Mouse (Mus musculus) myocyte (in vitro differentiated cells): ENCODE measurements around the gene Krt16. TPM values are rescaled to one million over a fixed set of nuclear protein-coding genes. Genes with fewer than 3 reads are reported as not detected.

ENCODE experiments used
- H3K27me3 ChIP-seq: one replicate; pipeline ENCODE4 v1.6.1; 2011; ENCODE audit not compliant: control insufficient read depth, insufficient read depth, insufficient read length
- H3K36me3 ChIP-seq: one replicate; pipeline ENCODE4 v1.6.1; 2011; ENCODE audit not compliant: control insufficient read depth, insufficient read depth
- H3K4me2 ChIP-seq: one replicate; pipeline ENCODE4 v1.6.1; 2011; ENCODE audit warnings: low read depth, control low read depth
- H3K4me3 ChIP-seq: one replicate; pipeline ENCODE4 v1.5.1; 2011; ENCODE audit warnings: mild to moderate bottlenecking, control low read depth, moderate library complexity
- H3K79me2 ChIP-seq: one replicate; pipeline ENCODE4 v1.6.1; 2011; ENCODE audit not compliant: control insufficient read depth, insufficient read depth
- H3ac ChIP-seq: one replicate; pipeline ENCODE4 v1.6.1; 2011; ENCODE audit not compliant: control insufficient read depth, insufficient read length
- CEBPB ChIP-seq: IDR thresholded peaks from 2 replicates; pipeline ENCODE4 v1.6.1; 2011; ENCODE audit warnings: mild to moderate bottlenecking, moderate library complexity; ENCODE audit not compliant: poor library complexity, insufficient read depth, severe bottlenecking
- E2F4 ChIP-seq: IDR thresholded peaks from one replicate; pipeline ENCODE4 v1.6.1; 2011; ENCODE audit warnings: mild to moderate bottlenecking, control low read depth, moderate library complexity; ENCODE audit not compliant: insufficient read depth
- MAX ChIP-seq: IDR thresholded peaks from one replicate; pipeline ENCODE4 v1.6.1; 2011; ENCODE audit warnings: low read depth, mild to moderate bottlenecking, control low read depth
- MYOD1 ChIP-seq, 3 experiments: IDR thresholded peaks; one replicate each; pipeline ENCODE4 v1.6.1; 2011; ENCODE audit warnings: control low read depth in 2 of 3, low read depth in 2 of 3, mild to moderate bottlenecking in 2 of 3, moderate library complexity in 1 of 3; ENCODE audit not compliant: insufficient read length in 2 of 3, control insufficient read depth in 1 of 3
- MYOG ChIP-seq, 3 experiments: IDR thresholded peaks; one replicate each; pipeline ENCODE4 v1.6.1; 2011; ENCODE audit warnings: control low read depth in 2 of 3, low read depth in 2 of 3, mild to moderate bottlenecking in 2 of 3; ENCODE audit not compliant: insufficient read length in 2 of 3, control insufficient read depth in 1 of 3, insufficient read depth in 1 of 3
- POLR2A ChIP-seq: IDR thresholded peaks from one replicate; pipeline ENCODE4 v1.6.1; 2011; ENCODE audit warnings: low read depth, mild to moderate bottlenecking, control low read depth, moderate library complexity; ENCODE audit not compliant: insufficient read length
- POLR2AphosphoS2 ChIP-seq: IDR thresholded peaks from one replicate; pipeline ENCODE4 v1.6.1; 2011; ENCODE audit warnings: low read depth, control low read depth; ENCODE audit not compliant: insufficient read length
- REST ChIP-seq: IDR thresholded peaks from one replicate; pipeline ENCODE4 v1.6.1; 2011; ENCODE audit warnings: mild to moderate bottlenecking, control low read depth, moderate library complexity; ENCODE audit not compliant: insufficient read depth, insufficient read length
- SRF ChIP-seq: IDR thresholded peaks from one replicate; pipeline ENCODE4 v1.6.1; 2011; ENCODE audit warnings: low read depth; ENCODE audit not compliant: control insufficient read depth, insufficient read length
- TCF12 ChIP-seq: IDR thresholded peaks from one replicate; pipeline ENCODE4 v1.6.1; 2011; ENCODE audit warnings: mild to moderate bottlenecking, control low read depth; ENCODE audit not compliant: poor library complexity, insufficient read depth, severe bottlenecking
- TCF3 ChIP-seq: IDR thresholded peaks from one replicate; pipeline ENCODE4 v1.6.1; 2011; ENCODE audit warnings: low read depth, control low read depth; ENCODE audit not compliant: insufficient read length
- USF1 ChIP-seq: IDR thresholded peaks from one replicate; pipeline ENCODE4 v1.6.1; 2011; ENCODE audit warnings: low read depth, mild to moderate bottlenecking, control low read depth, moderate library complexity
- polyA plus RNA-seq: library from polyadenylated mRNA; unstranded; fragments of >200 nt; fragmentation: generic; extraction: Trizol; gene quantifications from one replicate; pipeline ENCODE4 v1.2.1, GENCODE M21; 2012; ENCODE audit warnings: missing spikeins

Gene Krt16
- polyA plus RNA-seq, 1 experiment, result 0.10 TPM

DNA sequence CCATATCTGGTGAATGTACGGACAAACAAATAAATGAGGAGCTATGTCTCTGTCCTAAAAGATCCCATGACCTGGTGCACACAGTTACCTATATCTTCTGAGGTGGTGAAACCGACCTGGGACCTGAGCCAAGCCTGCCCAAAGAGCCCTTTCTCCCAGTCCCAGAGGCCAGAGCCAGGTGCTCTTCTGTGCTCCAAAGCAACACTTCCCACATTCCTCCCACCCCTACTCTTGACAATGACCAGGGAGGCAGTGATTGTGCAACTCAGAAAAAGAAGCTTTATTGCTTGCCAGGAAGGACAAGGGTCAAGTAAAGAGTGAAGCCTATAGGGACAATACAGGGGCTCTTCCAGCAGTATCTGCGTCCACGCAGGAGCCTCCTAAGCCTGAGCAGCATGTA, 45.8 kb downstream of the Krt16 start:
- Histone ChIP-seq H3K27me3 (no peaks in the 10 kb centered on the region), H3K79me2 (no peaks in the 10 kb centered on the region), H3K36me3 (no peaks in the 10 kb centered on the region), H3K4me3 (no peak overlapping the region), H3K4me2 (no peak overlapping the region), H3ac (no peak overlapping the region)
- no peak for TF ChIP-seq TCF3

DNA sequence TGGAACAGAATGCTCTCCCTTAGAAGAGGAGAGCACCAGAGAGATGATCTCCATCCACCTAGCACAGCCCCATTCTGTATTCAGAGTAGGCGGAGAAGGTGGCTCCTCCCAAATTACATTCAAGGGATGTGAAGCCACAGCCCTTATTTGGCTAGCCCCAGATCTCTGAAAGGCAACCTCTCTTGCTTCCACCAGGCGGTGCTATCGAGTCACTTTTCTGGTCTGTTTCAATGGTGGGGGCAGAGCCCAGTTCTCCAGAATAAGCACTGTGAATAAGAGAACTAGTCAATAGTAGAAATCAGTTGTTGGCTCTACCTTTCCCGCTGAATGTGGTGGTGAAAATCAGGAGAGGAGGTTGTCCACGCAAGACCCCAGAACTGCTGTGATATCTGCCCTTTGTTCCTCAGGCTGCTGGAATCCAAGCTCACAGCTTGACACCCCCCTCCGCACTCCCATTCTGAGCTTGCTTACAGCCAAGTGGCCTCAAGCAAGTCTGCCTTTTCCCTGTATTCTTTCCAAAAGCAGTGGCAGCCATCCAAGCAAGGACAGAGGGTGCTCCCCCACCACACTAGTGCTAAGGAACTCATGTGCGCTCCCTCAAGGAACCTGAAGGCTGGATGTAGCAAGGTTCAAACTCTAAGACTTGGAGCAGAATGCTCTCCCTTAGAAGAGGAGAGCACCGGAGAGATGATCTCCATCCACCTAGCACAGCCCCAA, 48.4 kb downstream of the Krt16 start:
- TF ChIP-seq TCF12 (no peak), TCF3 (no peak), REST (no peak), E2F4 (no peak), MYOD1 (IDR thresholded peaks at IDR 0.05; ENCODE audit: control insufficient read depth in 1 of 3, insufficient read length in 2 of 3, low read depth in 2 of 3) (no peak), SRF (no peak), CEBPB (no peak), MYOG (IDR thresholded peaks at IDR 0.05; ENCODE audit: control insufficient read depth in 1 of 3, insufficient read depth in 1 of 3, insufficient read length in 2 of 3, low read depth in 2 of 3) (no peak), POLR2A (no peak), USF1 (no peak)
- Histone ChIP-seq H3K79me2 (no peaks in the 10 kb centered on the region), H3K4me2 (no peak overlapping the region), H3K36me3 (no peaks in the 10 kb centered on the region), H3K4me3 (no peak overlapping the region), H3ac (no peak overlapping the region), H3K27me3 (no peaks in the 10 kb centered on the region)

DNA sequence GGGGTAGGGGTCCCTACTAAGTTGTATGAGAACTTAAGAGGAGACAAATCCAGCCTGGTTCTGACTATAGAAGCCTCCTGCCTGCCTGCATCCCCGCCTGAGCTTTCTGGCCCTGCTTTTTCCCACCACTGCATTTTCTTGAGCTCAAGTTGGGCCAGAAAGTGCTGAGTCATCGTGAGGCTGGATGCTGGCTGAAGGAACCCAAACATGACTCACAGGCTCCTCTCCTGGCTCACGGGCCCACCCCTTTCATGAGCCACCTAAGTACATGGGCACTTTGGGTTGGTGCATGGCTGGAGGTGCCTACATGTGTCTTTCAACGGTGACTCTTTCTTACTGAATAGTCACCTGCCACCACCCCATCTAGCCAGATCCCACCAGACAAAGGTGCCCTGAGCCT, 50.0 kb downstream of the Krt16 start:
- no peak overlapping the region for H3K4me3 ChIP-seq
- H3K27me3 ChIP-seq, result no peaks in the 10 kb centered on the region
- no peak overlapping the region for H3K4me2 ChIP-seq
- H3K36me3 ChIP-seq, result no peaks in the 10 kb centered on the region
- H3ac ChIP-seq, result no peak overlapping the region
- TF ChIP-seq POLR2AphosphoS2, result no peak
- TF ChIP-seq E2F4, result no peak
- TF ChIP-seq MAX, result no peak
- no peak for TF ChIP-seq SRF
- TF ChIP-seq MYOD1 (IDR thresholded peaks at IDR 0.05; ENCODE audit: control insufficient read depth in 1 of 3, insufficient read length in 2 of 3, low read depth in 2 of 3), result no peak
- TF ChIP-seq POLR2A, result no peak
- TF ChIP-seq REST, result no peak
- no peak for TF ChIP-seq USF1
- no peak for TF ChIP-seq MYOG (IDR thresholded peaks at IDR 0.05; ENCODE audit: control insufficient read depth in 1 of 3, insufficient read depth in 1 of 3, insufficient read length in 2 of 3, low read depth in 2 of 3)
- TF ChIP-seq TCF3, result no peak
- TF ChIP-seq TCF12, result no peak
- TF ChIP-seq CEBPB, result no peak
- no peaks in the 10 kb centered on the region for H3K79me2 ChIP-seq

Other genes with a start within 250 kb of the Krt16 start
- gene Krt33a, start 232.7 kb downstream of the Krt16 start, polyA plus RNA-seq, result not detected
- gene Krt33b, start 219.0 kb downstream of the Krt16 start, polyA plus RNA-seq, result 0.06 TPM
- not detected for gene Krt34, start 207.3 kb downstream of the Krt16 start, polyA plus RNA-seq
- gene Krt31, start 198.4 kb downstream of the Krt16 start, polyA plus RNA-seq, result 0.89 TPM
- gene Krt32, start 160.7 kb downstream of the Krt16 start, polyA plus RNA-seq, result not detected
- not detected for gene Krt35, start 152.7 kb downstream of the Krt16 start, polyA plus RNA-seq
- gene Krt36, start 143.3 kb downstream of the Krt16 start, polyA plus RNA-seq, result not detected
- 2.9 TPM for gene Krt13, start 127.3 kb downstream of the Krt16 start, polyA plus RNA-seq
- 0.02 TPM for gene Krt15, start 113.0 kb downstream of the Krt16 start, polyA plus RNA-seq
- gene Krt19, start 100.2 kb downstream of the Krt16 start, polyA plus RNA-seq, result 0.85 TPM
- not detected for gene Krt9, start 55.7 kb downstream of the Krt16 start, polyA plus RNA-seq
- gene Krt14, start 41.4 kb downstream of the Krt16 start, polyA plus RNA-seq, result 9.9 TPM
- gene Krt17, start 12.1 kb upstream of the Krt16 start, polyA plus RNA-seq, result not detected
- not detected for gene Krt42, start 21.0 kb upstream of the Krt16 start, polyA plus RNA-seq
- 1,731 TPM for gene Eif1, start 71.0 kb upstream of the Krt16 start, polyA plus RNA-seq
- not detected for gene Gast, start 85.5 kb upstream of the Krt16 start, polyA plus RNA-seq
- 1.0 TPM for gene Hap1, start 107.2 kb upstream of the Krt16 start, polyA plus RNA-seq
- gene Jup, start 148.9 kb upstream of the Krt16 start, polyA plus RNA-seq, result 161 TPM
- gene P3h4, start 165.9 kb upstream of the Krt16 start, polyA plus RNA-seq, result 115 TPM
- 162 TPM for gene Fkbp10, start 166.8 kb upstream of the Krt16 start, polyA plus RNA-seq
- 47.6 TPM for gene Nt5c3b, start 192.9 kb upstream of the Krt16 start, polyA plus RNA-seq
- gene Klhl10, start 193.0 kb upstream of the Krt16 start, polyA plus RNA-seq, result 0.20 TPM
- gene Klhl11, start 223.8 kb upstream of the Krt16 start, polyA plus RNA-seq, result 3.6 TPM